Mouse (Mus musculus): ENCODE data around the gene Cox8b. TPM values are rescaled to one million over a fixed set of nuclear protein-coding genes. Genes with fewer than 3 reads are reported as not detected.

Gene Cox8b
- total RNA-seq, 2 experiments from 2014 or later = 2.0 TPM; not detected in 1

GRCm38 (mm10) chr7:140882469-140882803, 17.8 kb downstream of the Cox8b start:
- intact Hi-C loops (cut with DNase I) = loop anchor here (1.0 to 5.0 kb wide), 2 partner anchors 25 to 35 kb away; partner anchors contain the start of genes Bet1l, Odf3 and Scgb1c1
- no peak for TF ChIP-seq CTCF (IDR thresholded peaks at IDR 0.05)
- H3K4me3 ChIP-seq = peak overlapping the region; percentile 85
- DNase-seq (ENCODE audit: extremely low spot score in 1 of 2, low spot score in 2 of 2) = no peak
- peak overlapping the region; percentile 95 for H3K27ac ChIP-seq

DNA sequence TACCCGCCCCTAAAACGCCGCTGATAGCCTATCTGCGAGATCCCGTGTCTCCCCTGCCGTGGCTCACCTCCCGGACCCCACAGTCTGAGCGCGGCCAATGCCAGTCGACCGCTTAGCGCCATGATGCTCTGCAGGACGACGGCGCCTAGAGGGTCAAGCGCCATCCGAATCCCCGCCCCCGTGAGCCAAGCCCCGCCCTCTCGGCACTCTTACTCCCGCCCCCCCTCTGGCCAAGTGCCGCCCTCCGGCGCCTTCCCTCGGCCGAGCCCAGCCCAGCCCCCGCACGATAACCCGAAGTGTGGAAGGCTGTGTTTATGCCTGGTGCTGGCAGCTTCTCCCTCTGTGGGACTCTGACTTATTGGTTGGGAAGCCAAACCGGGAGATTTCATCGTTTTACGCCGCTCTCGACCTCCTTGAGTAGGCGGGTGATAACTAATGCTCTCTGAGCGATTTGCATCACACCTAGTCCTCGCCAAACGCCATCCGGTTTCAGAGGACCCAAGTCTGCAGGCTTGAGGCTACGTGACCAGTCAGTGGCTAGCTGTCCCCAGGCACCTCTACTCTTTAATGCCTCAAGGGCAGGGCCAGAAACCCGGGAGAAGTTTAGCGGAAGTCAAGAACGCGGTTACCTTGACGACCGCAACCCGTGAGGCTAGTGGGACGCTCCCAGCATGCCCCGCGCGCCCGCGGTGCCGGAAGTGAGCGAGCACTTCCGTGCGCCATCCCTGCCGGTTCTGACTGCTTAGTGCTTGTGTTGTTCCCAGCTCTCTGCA, 18.4 kb downstream of the Cox8b start, which contains the start of the genes Psmd13 and Sirt3:
Gene Psmd13, plus strand, starts transcription at position 273 of the 773 bp plus-strand sequence.
Gene Sirt3, minus strand, starts transcription at position 614 of the 773 bp plus-strand sequence.
- Histone ChIP-seq H3K27ac (peak within 1 kb of the TSS; percentile 95), H3K4me3 (peak within 1 kb of the TSS; percentile 85)
- no peak for TF ChIP-seq CTCF (IDR thresholded peaks at IDR 0.05)
- intact Hi-C loops (cut with DNase I) = loop anchor here (1.0 to 5.0 kb wide), 2 partner anchors 25 to 35 kb away; partner anchors contain the start of genes Bet1l, Odf3 and Scgb1c1
- peak; percentile 94 for DNase-seq (ENCODE audit: extremely low spot score in 1 of 2, low spot score in 2 of 2)

DNA sequence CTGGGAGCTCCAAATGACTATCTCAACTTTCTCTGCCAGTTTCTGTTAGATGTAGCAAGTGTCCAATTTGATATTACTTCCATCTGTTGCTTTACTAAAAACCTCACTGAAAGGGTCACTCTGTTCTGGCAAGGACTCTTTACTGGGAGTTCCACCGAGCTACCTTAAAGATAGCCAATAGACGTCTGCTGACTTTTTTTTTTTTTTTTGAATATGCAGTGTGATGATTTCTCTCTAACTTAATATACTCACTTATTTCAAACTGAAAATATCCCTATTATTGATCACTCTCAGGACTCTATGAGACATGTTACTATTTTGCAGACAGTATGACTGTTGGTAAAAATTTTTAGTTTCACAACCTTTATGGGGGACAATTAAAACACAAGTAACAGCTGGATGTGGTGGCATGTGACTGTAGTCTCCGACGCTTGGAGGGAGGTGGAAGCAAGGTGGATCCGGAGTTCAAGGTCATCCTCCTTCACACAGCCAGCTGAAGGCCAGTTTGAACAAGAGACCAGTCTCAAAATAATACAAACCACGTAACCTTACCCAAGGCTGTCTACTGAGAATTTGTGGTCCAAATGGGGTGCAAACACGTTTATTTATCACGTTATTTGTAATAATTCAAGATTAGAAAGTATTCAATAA, 19.3 kb downstream of the Cox8b start:
- Histone ChIP-seq H3K27ac (peak overlapping the region; percentile 95), H3K4me3 (peak overlapping the region; percentile 85)
- no peak for DNase-seq (ENCODE audit: extremely low spot score in 1 of 2, low spot score in 2 of 2)
- no peak for TF ChIP-seq CTCF (IDR thresholded peaks at IDR 0.05)
- intact Hi-C loops (cut with DNase I) = loop anchor here (5.0 kb wide), 1 partner anchor 34 kb away; the partner anchor contains the start of genes Odf3 and Scgb1c1

- intact Hi-C loops (cut with DNase I) = loop anchor here (5.0 kb wide), 1 partner anchor 33 kb away; the partner anchor contains the start of genes Odf3 and Scgb1c1
- Histone ChIP-seq H3K27ac (no peak overlapping the region), H3K4me3 (peak overlapping the region; percentile 85; the same call in 1 of the 2 replicates)
- TF ChIP-seq CTCF (IDR thresholded peaks at IDR 0.05) = no peak
- DNase-seq (ENCODE audit: extremely low spot score in 1 of 2, low spot score in 2 of 2) = no peak
Measured at GRCm38 (mm10) chr7:140880419-140880818, 19.8 kb downstream of the Cox8b start.

- intact Hi-C loops (cut with DNase I) = no loop called here
- Histone ChIP-seq H3K4me3 (no peak overlapping the region), H3K27ac (no peak overlapping the region)
- no peak for TF ChIP-seq CTCF (IDR thresholded peaks at IDR 0.05)
- DNase-seq (ENCODE audit: extremely low spot score in 1 of 2, low spot score in 2 of 2) = no peak
Measured at GRCm38 (mm10) chr7:140879355-140879754, 20.9 kb downstream of the Cox8b start.

GRCm38 (mm10) chr7:140877364-140877763, 22.9 kb downstream of the Cox8b start:
- no peak for TF ChIP-seq CTCF (IDR thresholded peaks at IDR 0.05)
- Histone ChIP-seq H3K27ac (no peak overlapping the region), H3K4me3 (no peak overlapping the region)
- intact Hi-C loops (cut with DNase I) = no loop called here
- DNase-seq (ENCODE audit: extremely low spot score in 1 of 2, low spot score in 2 of 2) = no peak

GRCm38 (mm10) chr7:140874224-140874623, 26.0 kb downstream of the Cox8b start:
- Histone ChIP-seq H3K27ac (no peak overlapping the region), H3K4me3 (no peak overlapping the region)
- intact Hi-C loops (cut with DNase I) = no loop called here
- no peak for DNase-seq (ENCODE audit: extremely low spot score in 1 of 2, low spot score in 2 of 2)
- no peak for TF ChIP-seq CTCF (IDR thresholded peaks at IDR 0.05)

DNA sequence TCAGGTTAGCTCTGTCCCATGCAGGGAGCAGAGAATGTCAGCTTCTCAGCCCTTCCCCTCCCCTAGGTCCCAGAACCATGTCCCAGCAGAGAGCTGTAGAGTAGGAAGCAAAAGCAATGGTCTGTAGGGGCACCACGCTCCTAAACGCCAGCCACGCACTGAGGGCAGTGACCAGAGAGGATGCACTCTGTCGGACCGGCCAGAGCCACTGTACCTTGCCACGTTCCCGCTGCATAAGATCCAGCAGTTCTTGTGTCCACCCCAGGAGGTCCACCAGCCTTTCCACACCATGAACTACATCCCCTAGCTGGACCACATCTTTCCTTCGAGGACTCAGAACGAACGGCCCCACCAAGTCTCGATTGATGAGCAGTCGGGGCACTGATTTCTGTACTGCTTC, 35.5 kb downstream of the Cox8b start:
- no peak for DNase-seq (ENCODE audit: extremely low spot score in 1 of 2, low spot score in 2 of 2)
- intact Hi-C loops (cut with DNase I) = no loop called here
- no peak for TF ChIP-seq CTCF (IDR thresholded peaks at IDR 0.05)
- H3K27ac ChIP-seq = no peak overlapping the region
- H3K4me3 ChIP-seq = no peak overlapping the region

GRCm38 (mm10) chr7:140860728-140861127, 39.5 kb downstream of the Cox8b start:
- DNase-seq (ENCODE audit: extremely low spot score in 1 of 2, low spot score in 2 of 2) = no peak
- TF ChIP-seq CTCF (IDR thresholded peaks at IDR 0.05) = no peak
- intact Hi-C loops (cut with DNase I) = no loop called here
- Histone ChIP-seq H3K27ac (no peak overlapping the region), H3K4me3 (no peak overlapping the region)

- TF ChIP-seq CTCF (IDR thresholded peaks at IDR 0.05) = no peak
- intact Hi-C loops (cut with DNase I) = loop anchor here (5.0 kb wide), 1 partner anchor 312 kb away; the partner anchor contains the start of gene Rnh1
- H3K27ac ChIP-seq = no peak overlapping the region
- DNase-seq (ENCODE audit: extremely low spot score in 1 of 2, low spot score in 2 of 2) = no peak
- H3K4me3 ChIP-seq = no peak overlapping the region; the same call in 1 of the 2 replicates
Measured at GRCm38 (mm10) chr7:140859997-140860396, 40.2 kb downstream of the Cox8b start.

- intact Hi-C loops (cut with DNase I) = loop anchor here (5.0 kb wide), 1 partner anchor 314 kb away; the partner anchor contains the start of gene Rnh1
Measured at GRCm38 (mm10) chr7:140858746-140859145, 41.5 kb downstream of the Cox8b start.

More at GRCm38 (mm10) chr7:140858746-140859145, 41.5 kb downstream of the Cox8b start:
- TF ChIP-seq CTCF (IDR thresholded peaks at IDR 0.05) = no peak
- no peak overlapping the region for H3K27ac ChIP-seq
- DNase-seq (ENCODE audit: extremely low spot score in 1 of 2, low spot score in 2 of 2) = no peak
- H3K4me3 ChIP-seq = peak overlapping the region; percentile 75
